Mouse (Mus musculus): ENCODE data around the gene B3galt1. TPM values are rescaled to one million over a fixed set of nuclear protein-coding genes. Genes with fewer than 3 reads are reported as not detected.

Gene B3galt1
- polyA plus RNA-seq, 1 experiment from 2014 or later = 60.2 TPM

DNA sequence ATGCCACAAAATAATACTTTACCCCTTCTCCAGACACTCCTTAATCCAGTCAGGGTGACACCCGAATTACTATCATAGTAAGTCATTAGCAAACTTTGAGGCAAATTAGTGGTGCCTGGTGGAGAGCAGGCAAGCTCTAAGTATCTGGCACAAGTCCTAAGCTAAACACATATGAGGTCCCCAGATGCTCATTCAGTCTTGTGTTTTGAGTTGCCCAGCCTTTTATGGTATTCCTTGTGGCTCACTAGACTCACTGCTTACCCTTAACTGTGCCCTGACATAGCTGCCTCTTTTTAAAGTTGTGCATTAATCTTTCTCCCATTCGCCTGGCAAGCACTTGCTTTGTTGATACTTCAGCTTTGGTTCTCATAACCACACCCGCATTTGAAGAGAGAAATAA lies 382.7 kb downstream of the B3galt1 start:
- no peak overlapping the region for H3K9ac ChIP-seq (replicated peaks; ENCODE audit: low read depth, low read length)
- H3K4me3 ChIP-seq (replicated peaks; ENCODE audit: low read length) = no peak overlapping the region
- no peak overlapping the region for H3K4me2 ChIP-seq (ENCODE audit: low read length)
- 58% methylated on average over 3 of the region's 3 CpGs for WGBS
- no peaks in the 10 kb centered on the region for H3K27me3 ChIP-seq (replicated peaks; ENCODE audit: control insufficient read depth, insufficient read depth, low read length)
- no peaks in the 10 kb centered on the region for H3K36me3 ChIP-seq (ENCODE audit: control insufficient read depth, insufficient read depth)
- peak; percentile 55 for ATAC-seq
- no peaks in the 10 kb centered on the region for H3K9me3 ChIP-seq (ENCODE audit: control insufficient read depth, low read length)
- no peak overlapping the region for H3K27ac ChIP-seq (ENCODE audit: low read length)
- peaks cover 2% of the 10 kb centered on the region; the same call in 1 of the 2 replicates for H3K4me1 ChIP-seq (replicated peaks; ENCODE audit: control insufficient read depth, insufficient read depth, low read length)

DNA sequence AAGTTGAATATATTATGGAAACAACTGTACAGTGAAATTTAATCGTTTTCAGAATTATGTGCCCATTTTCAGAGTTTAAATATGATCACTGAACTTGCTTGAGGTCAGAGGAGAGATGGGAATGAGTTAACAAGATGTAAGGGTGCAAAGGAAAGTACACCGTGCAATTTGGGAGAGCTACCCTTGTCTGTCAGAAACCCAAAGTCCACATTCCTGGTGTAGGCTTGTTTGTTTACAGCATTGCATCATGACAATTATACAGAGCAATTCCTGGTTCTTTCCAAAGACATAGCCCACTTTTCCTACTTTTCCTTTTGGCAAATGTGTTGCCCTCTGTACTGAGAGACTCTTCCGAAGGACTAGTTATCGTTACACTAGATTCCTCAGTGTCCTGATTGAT lies 390.5 kb downstream of the B3galt1 start:
- WGBS = 81% methylated on average over 4 of the region's 4 CpGs
- H3K27me3 ChIP-seq (replicated peaks; ENCODE audit: control insufficient read depth, insufficient read depth, low read length) = no peaks in the 10 kb centered on the region
- no peaks in the 10 kb centered on the region for H3K4me1 ChIP-seq (replicated peaks; ENCODE audit: control insufficient read depth, insufficient read depth, low read length)
- no peak overlapping the region for H3K4me3 ChIP-seq (replicated peaks; ENCODE audit: low read length)
- no peak for ATAC-seq
- H3K36me3 ChIP-seq (ENCODE audit: control insufficient read depth, insufficient read depth) = no peaks in the 10 kb centered on the region
- no peaks in the 10 kb centered on the region for H3K9me3 ChIP-seq (ENCODE audit: control insufficient read depth, low read length)
- no peak overlapping the region for H3K27ac ChIP-seq (ENCODE audit: low read length)
- H3K4me2 ChIP-seq (ENCODE audit: low read length) = no peak overlapping the region
- no peak overlapping the region for H3K9ac ChIP-seq (replicated peaks; ENCODE audit: low read depth, low read length)

DNA sequence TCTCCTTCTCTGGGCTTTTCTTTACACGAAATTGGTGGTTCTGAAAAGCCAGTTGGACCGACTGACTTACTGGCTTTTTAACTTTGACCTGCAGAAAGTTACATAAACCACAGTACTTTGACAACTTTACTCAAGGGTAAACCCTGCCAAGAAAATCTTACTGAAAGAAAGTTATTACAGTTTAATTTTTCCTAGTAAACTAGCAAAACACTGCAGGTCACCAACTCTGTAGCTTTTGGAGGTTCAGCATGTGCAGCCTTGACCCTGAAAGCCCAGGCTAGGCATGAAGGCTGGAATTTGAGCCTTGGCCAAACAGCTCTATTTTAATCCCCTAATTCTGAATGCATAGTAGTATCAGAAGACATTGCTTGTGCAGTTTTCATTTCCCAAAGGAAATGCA lies 391.9 kb downstream of the B3galt1 start:
- WGBS = 85% methylated on average over 2 of the region's 2 CpGs
- Histone ChIP-seq H3K4me3 (replicated peaks; ENCODE audit: low read length) (no peak overlapping the region), H3K4me1 (replicated peaks; ENCODE audit: control insufficient read depth, insufficient read depth, low read length) (no peaks in the 10 kb centered on the region), H3K27me3 (replicated peaks; ENCODE audit: control insufficient read depth, insufficient read depth, low read length) (no peaks in the 10 kb centered on the region), H3K27ac (ENCODE audit: low read length) (no peak overlapping the region), H3K9ac (replicated peaks; ENCODE audit: low read depth, low read length) (no peak overlapping the region), H3K4me2 (ENCODE audit: low read length) (no peak overlapping the region), H3K36me3 (ENCODE audit: control insufficient read depth, insufficient read depth) (no peaks in the 10 kb centered on the region), H3K9me3 (ENCODE audit: control insufficient read depth, low read length) (no peaks in the 10 kb centered on the region)
- ATAC-seq = no peak

DNA sequence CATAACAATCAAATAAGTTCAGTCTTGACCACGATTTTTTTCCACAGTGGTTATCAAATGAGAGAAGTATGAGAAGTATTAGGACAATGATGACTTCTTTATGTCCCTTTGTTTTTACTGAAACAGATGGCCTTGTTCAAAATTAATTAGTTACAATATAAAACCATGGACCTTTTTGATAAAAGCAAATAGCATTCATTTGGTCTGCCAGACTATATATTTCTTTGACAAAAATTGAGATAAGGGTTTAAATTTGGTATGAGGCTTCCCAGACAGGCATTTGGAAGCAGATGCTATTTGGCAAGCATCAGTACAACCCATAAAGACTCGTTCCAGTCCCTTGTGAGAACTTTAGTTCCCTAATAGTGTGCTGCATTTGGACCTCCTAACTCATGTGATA lies 395.0 kb downstream of the B3galt1 start:
- H3K9me3 ChIP-seq (ENCODE audit: control insufficient read depth, low read length) = no peaks in the 10 kb centered on the region

DNA sequence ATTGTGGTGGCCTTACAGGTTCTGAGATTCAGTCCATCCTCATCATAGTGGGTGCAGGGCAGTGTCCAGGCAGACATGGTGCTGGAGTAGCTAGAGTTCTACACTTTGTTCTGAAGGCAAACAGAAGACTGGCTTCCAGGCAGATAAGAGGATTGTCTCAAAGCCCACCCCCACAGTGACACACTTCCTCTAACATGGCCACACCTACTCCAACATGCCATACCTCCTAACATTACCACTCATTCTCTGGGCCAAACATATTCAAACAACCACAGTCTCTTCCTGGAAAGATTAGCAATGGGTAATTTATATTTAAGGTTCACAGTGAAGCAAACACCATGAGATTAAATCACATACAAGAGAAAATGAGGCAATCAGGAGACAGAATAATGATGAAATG lies 403.1 kb downstream of the B3galt1 start:
- no peaks in the 10 kb centered on the region for H3K4me1 ChIP-seq (replicated peaks; ENCODE audit: control insufficient read depth, insufficient read depth, low read length)
- H3K4me2 ChIP-seq (ENCODE audit: low read length) = no peak overlapping the region
- no peaks in the 10 kb centered on the region for H3K27me3 ChIP-seq (replicated peaks; ENCODE audit: control insufficient read depth, insufficient read depth, low read length)
- H3K4me3 ChIP-seq (replicated peaks; ENCODE audit: low read length) = no peak overlapping the region
- H3K36me3 ChIP-seq (ENCODE audit: control insufficient read depth, insufficient read depth) = no peaks in the 10 kb centered on the region
- H3K9me3 ChIP-seq (ENCODE audit: control insufficient read depth, low read length) = no peaks in the 10 kb centered on the region
- no peak overlapping the region for H3K27ac ChIP-seq (ENCODE audit: low read length)
- no peak overlapping the region for H3K9ac ChIP-seq (replicated peaks; ENCODE audit: low read depth, low read length)
- no peak for ATAC-seq

More for the DNA sequence above, 395.0 kb downstream of the B3galt1 start:
- 74% methylated on average over 2 of the region's 2 CpGs for WGBS
- H3K4me1 ChIP-seq (replicated peaks; ENCODE audit: control insufficient read depth, insufficient read depth, low read length) = no peaks in the 10 kb centered on the region
- no peak overlapping the region for H3K4me3 ChIP-seq (replicated peaks; ENCODE audit: low read length)
- ATAC-seq = no peak
- H3K36me3 ChIP-seq (ENCODE audit: control insufficient read depth, insufficient read depth) = no peaks in the 10 kb centered on the region
- no peaks in the 10 kb centered on the region for H3K27me3 ChIP-seq (replicated peaks; ENCODE audit: control insufficient read depth, insufficient read depth, low read length)
- no peak overlapping the region for H3K9ac ChIP-seq (replicated peaks; ENCODE audit: low read depth, low read length)
- no peak overlapping the region for H3K27ac ChIP-seq (ENCODE audit: low read length)
- H3K4me2 ChIP-seq (ENCODE audit: low read length) = no peak overlapping the region

DNA sequence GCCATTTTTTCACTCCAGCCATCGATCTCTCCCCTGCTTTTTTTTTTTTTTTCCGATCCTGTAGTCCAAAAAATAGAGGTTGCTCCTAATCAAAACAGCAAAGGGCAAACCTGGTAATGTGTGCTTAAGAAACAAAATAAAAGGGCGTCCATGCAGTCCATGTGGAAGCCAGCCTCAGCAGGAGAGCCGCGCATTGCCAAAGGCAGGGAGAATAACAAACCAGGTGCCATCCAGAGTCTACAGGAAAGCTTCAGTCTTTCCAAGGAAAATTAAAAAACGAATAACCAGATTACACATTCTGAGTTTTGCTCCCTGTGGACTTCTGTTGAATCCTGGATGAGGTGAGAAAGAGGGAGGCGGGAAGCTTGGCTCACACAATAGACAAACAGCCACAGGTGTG lies 405.4 kb downstream of the B3galt1 start:
- H3K9ac ChIP-seq (replicated peaks; ENCODE audit: low read depth, low read length) = no peak overlapping the region
- WGBS = 70% methylated on average over 7 of the region's 7 CpGs
- ATAC-seq = no peak
- H3K4me3 ChIP-seq (replicated peaks; ENCODE audit: low read length) = no peak overlapping the region
- H3K36me3 ChIP-seq (ENCODE audit: control insufficient read depth, insufficient read depth) = no peaks in the 10 kb centered on the region
- no peaks in the 10 kb centered on the region for H3K4me1 ChIP-seq (replicated peaks; ENCODE audit: control insufficient read depth, insufficient read depth, low read length)
- H3K27me3 ChIP-seq (replicated peaks; ENCODE audit: control insufficient read depth, insufficient read depth, low read length) = no peaks in the 10 kb centered on the region
- H3K4me2 ChIP-seq (ENCODE audit: low read length) = no peak overlapping the region
- H3K27ac ChIP-seq (ENCODE audit: low read length) = no peak overlapping the region
- H3K9me3 ChIP-seq (ENCODE audit: control insufficient read depth, low read length) = no peaks in the 10 kb centered on the region

DNA sequence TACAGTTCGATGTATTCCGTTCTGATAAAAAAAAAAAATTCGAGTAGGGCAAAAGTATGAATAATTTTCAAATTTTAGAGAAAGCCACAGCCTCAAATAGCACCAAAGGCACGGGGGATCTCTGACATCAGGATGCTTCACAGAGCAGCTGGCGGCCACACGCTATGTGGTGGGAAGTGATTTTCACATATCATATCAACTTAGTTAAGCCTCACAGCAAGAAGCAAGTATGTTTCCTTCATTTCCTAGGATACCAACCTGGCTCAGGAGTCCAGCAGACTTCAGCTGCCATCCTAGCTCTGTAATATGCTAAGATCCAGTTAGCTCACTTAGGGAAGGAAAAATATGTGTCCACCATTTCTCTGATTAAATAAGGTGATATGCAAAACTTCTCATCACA lies 405.9 kb downstream of the B3galt1 start:
- 81% methylated on average over 6 of the region's 6 CpGs for WGBS
- no peaks in the 10 kb centered on the region for H3K36me3 ChIP-seq (ENCODE audit: control insufficient read depth, insufficient read depth)
- no peak overlapping the region for H3K4me2 ChIP-seq (ENCODE audit: low read length)
- H3K4me1 ChIP-seq (replicated peaks; ENCODE audit: control insufficient read depth, insufficient read depth, low read length) = no peaks in the 10 kb centered on the region
- H3K9me3 ChIP-seq (ENCODE audit: control insufficient read depth, low read length) = no peaks in the 10 kb centered on the region
- no peak for ATAC-seq
- no peaks in the 10 kb centered on the region for H3K27me3 ChIP-seq (replicated peaks; ENCODE audit: control insufficient read depth, insufficient read depth, low read length)
- no peak overlapping the region for H3K27ac ChIP-seq (ENCODE audit: low read length)
- H3K4me3 ChIP-seq (replicated peaks; ENCODE audit: low read length) = no peak overlapping the region
- H3K9ac ChIP-seq (replicated peaks; ENCODE audit: low read depth, low read length) = no peak overlapping the region

DNA sequence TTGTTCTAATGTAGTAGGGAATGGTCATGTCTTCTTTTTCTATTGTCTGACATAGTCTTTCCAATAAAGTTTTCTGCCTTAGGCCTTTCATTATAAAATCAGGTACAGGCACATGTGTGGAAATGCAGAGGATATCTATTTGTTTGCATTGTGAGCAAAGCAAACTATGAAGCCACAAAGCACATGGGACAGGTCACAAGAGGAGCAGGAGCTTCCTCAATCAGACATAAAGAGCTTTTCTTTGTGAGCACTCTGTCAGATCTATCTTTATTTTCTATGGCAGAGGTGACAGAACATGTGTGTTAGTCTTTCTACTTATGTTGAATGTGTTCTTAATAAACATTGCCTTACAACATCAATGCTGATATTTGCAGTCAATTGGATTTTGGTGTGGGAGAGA lies 410.1 kb downstream of the B3galt1 start:
- H3K36me3 ChIP-seq (ENCODE audit: control insufficient read depth, insufficient read depth) = no peaks in the 10 kb centered on the region

DNA sequence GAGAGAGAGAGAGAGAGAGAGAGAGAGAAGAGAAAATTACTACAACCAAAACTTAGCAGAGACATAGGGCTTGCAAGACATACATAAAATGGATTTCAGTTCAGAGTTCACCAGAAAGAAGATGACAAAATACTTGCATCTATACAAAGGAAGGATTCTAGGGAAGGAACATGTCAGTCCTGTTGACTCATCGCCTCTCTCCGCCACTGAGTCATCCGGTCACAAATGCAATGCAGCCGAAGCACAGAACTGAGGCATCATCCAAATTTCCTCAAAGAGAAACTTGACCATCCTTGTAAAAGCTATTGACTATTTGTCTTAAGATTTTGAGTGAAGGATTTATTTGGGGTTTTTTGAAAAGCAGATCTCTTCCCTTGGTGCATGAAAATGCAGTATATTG lies 410.8 kb downstream of the B3galt1 start:
- H3K9me3 ChIP-seq (ENCODE audit: control insufficient read depth, low read length) = no peaks in the 10 kb centered on the region
- no peak for ATAC-seq
- H3K27ac ChIP-seq (ENCODE audit: low read length) = no peak overlapping the region
- no peak overlapping the region for H3K4me2 ChIP-seq (ENCODE audit: low read length)
- no peaks in the 10 kb centered on the region for H3K27me3 ChIP-seq (replicated peaks; ENCODE audit: control insufficient read depth, insufficient read depth, low read length)
- H3K4me3 ChIP-seq (replicated peaks; ENCODE audit: low read length) = no peak overlapping the region
- no peaks in the 10 kb centered on the region for H3K36me3 ChIP-seq (ENCODE audit: control insufficient read depth, insufficient read depth)
- WGBS = 92% methylated on average over 4 of the region's 4 CpGs
- H3K9ac ChIP-seq (replicated peaks; ENCODE audit: low read depth, low read length) = no peak overlapping the region
- peaks cover 2% of the 10 kb centered on the region; the same call in 1 of the 2 replicates for H3K4me1 ChIP-seq (replicated peaks; ENCODE audit: control insufficient read depth, insufficient read depth, low read length)

More for the DNA sequence above, 410.1 kb downstream of the B3galt1 start:
- H3K9ac ChIP-seq (replicated peaks; ENCODE audit: low read depth, low read length) = no peak overlapping the region
- no peak overlapping the region for H3K4me3 ChIP-seq (replicated peaks; ENCODE audit: low read length)
- no peak overlapping the region for H3K4me2 ChIP-seq (ENCODE audit: low read length)
- H3K27ac ChIP-seq (ENCODE audit: low read length) = no peak overlapping the region
- H3K9me3 ChIP-seq (ENCODE audit: control insufficient read depth, low read length) = no peaks in the 10 kb centered on the region
- ATAC-seq = no peak
- no peaks in the 10 kb centered on the region for H3K27me3 ChIP-seq (replicated peaks; ENCODE audit: control insufficient read depth, insufficient read depth, low read length)
- peaks cover 2% of the 10 kb centered on the region; the same call in 1 of the 2 replicates for H3K4me1 ChIP-seq (replicated peaks; ENCODE audit: control insufficient read depth, insufficient read depth, low read length)

DNA sequence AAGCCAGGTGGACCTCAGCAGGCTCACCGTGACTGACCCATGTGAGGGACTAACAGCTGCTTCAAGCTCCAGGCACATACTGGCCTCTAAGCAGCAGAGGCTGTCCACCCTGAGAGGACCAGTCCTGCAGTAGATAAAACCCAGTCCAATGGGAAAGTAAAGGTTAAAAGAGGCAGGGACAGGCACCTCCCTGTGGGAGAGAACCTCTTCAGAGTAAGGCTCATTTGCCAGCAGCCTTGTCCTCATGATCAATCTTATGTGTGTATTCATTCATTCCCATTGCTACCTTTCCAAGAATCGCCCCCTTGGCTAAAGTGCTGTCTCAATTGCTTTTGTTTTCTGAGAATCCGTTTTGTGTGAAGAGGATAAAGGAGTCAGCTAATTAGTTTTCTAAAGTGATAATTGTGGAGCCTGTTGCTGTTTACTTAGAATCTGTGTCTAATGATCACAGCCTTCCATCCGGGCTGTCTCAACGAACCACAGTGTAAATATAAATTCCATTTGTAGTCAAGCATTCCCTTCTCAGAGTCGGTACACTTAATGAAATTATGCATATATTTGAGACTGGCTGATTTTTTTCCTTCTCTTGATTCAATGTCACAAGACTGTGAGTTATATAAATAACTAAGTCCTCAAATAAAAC lies 412.1 kb downstream of the B3galt1 start:
- H3K27ac ChIP-seq (ENCODE audit: low read length) = no peak overlapping the region
- WGBS = 19% methylated on average over 6 of the region's 6 CpGs
- no peak overlapping the region for H3K4me3 ChIP-seq (replicated peaks; ENCODE audit: low read length)
- no peaks in the 10 kb centered on the region for H3K27me3 ChIP-seq (replicated peaks; ENCODE audit: control insufficient read depth, insufficient read depth, low read length)
- H3K36me3 ChIP-seq (ENCODE audit: control insufficient read depth, insufficient read depth) = no peaks in the 10 kb centered on the region
- H3K4me2 ChIP-seq (ENCODE audit: low read length) = no peak overlapping the region
- H3K9ac ChIP-seq (replicated peaks; ENCODE audit: low read depth, low read length) = no peak overlapping the region
- peaks cover 2% of the 10 kb centered on the region; the same call in 1 of the 2 replicates for H3K4me1 ChIP-seq (replicated peaks; ENCODE audit: control insufficient read depth, insufficient read depth, low read length)
- ATAC-seq = peak; percentile 43; the same call in 1 of the 2 replicates
- no peaks in the 10 kb centered on the region for H3K9me3 ChIP-seq (ENCODE audit: control insufficient read depth, low read length)
